Comparison of ENCODE assay signal across 8 mouse cellular contexts in genomic region chr15:83036900-83037519, GRCm38 (mm10). TPM values are rescaled to one million over a fixed set of nuclear protein-coding genes. Genes with fewer than 3 reads are reported as not detected.
A peak's percentile ranks its signal among the peaks of the same experiment; 100 is the strongest.
DNase-seq lines count a peak whose midpoint lies in the region; ATAC-seq and TF ChIP-seq lines count a peak whose summit lies in the region.

No protein-coding gene starts in this region.

- no peak overlapping the region for H3K4me2 ChIP-seq in lung, embryonic 16.5 days (ENCODE audit: low read depth, low read length)
- no peak overlapping the region for H3K4me2 ChIP-seq in lung, postnatal 0 days (replicated peaks; ENCODE audit: low read depth, low read length)
- H3K4me2 ChIP-seq in forebrain, embryonic 16.5 days (ENCODE audit: low read length): no peak overlapping the region

- no peak for TF ChIP-seq CTCF in lung, postnatal 0 days (IDR thresholded peaks at IDR 0.05)

- H3K4me1 ChIP-seq in lung, embryonic 16.5 days (replicated peaks; ENCODE audit: control insufficient read depth, insufficient read depth, low read length): peaks cover 33% of the 10 kb centered on the region
- peaks cover 3% of the 10 kb centered on the region; the same call in 1 of the 2 replicates for H3K4me1 ChIP-seq in lung, postnatal 0 days (ENCODE audit: insufficient read depth, low read depth, low read length)
- H3K4me1 ChIP-seq in forebrain, embryonic 16.5 days (replicated peaks; ENCODE audit: control insufficient read depth, insufficient read depth, low read length): peaks cover 48% of the 10 kb centered on the region

- no peak overlapping the region for H3K9ac ChIP-seq in lung, embryonic 16.5 days (ENCODE audit: low read length)
- H3K9ac ChIP-seq in lung, postnatal 0 days (replicated peaks; ENCODE audit: low read depth): no peak overlapping the region
- no peak overlapping the region for H3K9ac ChIP-seq in forebrain, embryonic 16.5 days (replicated peaks; ENCODE audit: low read depth, low read length)

- TF ChIP-seq EP300 in lung, postnatal 0 days (IDR thresholded peaks at IDR 0.05): no peak

- peaks cover 9% of the 10 kb centered on the region; the same call in 1 of the 2 replicates for H3K27me3 ChIP-seq in lung, embryonic 16.5 days (ENCODE audit: control insufficient read depth, insufficient read depth, low read depth, low read length)
- H3K27me3 ChIP-seq in lung, postnatal 0 days (replicated peaks; ENCODE audit: insufficient read depth, low read length): no peaks in the 10 kb centered on the region
- no peaks in the 10 kb centered on the region for H3K27me3 ChIP-seq in forebrain, embryonic 16.5 days (replicated peaks; ENCODE audit: control insufficient read depth, insufficient read depth, low read length)

- H3K9me3 ChIP-seq in lung, embryonic 16.5 days (ENCODE audit: control insufficient read depth, low read length): no peaks in the 10 kb centered on the region
- H3K9me3 ChIP-seq in lung, postnatal 0 days (ENCODE audit: low read length): no peaks in the 10 kb centered on the region
- H3K9me3 ChIP-seq in forebrain, embryonic 16.5 days (ENCODE audit: control insufficient read depth, low read length): no peaks in the 10 kb centered on the region

- no peak overlapping the region for H3K27ac ChIP-seq in lung, embryonic 16.5 days (ENCODE audit: low read length)
- H3K27ac ChIP-seq in lung, postnatal 0 days (ENCODE audit: low read length): no peak overlapping the region
- H3K27ac ChIP-seq in forebrain, embryonic 16.5 days (ENCODE audit: low read length): no peak overlapping the region

- 62% methylated on average over 14 of the region's 14 CpGs for WGBS in lung, embryonic 16.5 days
- WGBS in lung, postnatal 0 days: 62% methylated on average over 14 of the region's 14 CpGs
- WGBS in forebrain, embryonic 16.5 days: 54% methylated on average over 14 of the region's 14 CpGs

- peak; percentile 34; the same call in 1 of the 2 replicates for ATAC-seq in lung, embryonic 16.5 days (ENCODE audit: low read depth)
- no peak for ATAC-seq in lung, postnatal 0 days
- ATAC-seq in forebrain, embryonic 16.5 days: peak; percentile 26; the same call in 1 of the 2 replicates
- ATAC-seq in megakaryocyte progenitor cell, adult 5-6 weeks (replicated peaks; ENCODE audit: poor library complexity): peak; percentile 13
- no peak for ATAC-seq in activated CD4-positive, CD25-positive, alpha-beta regulatory T cell, adult 4 months

- no peaks in the 10 kb centered on the region for H3K36me3 ChIP-seq in lung, embryonic 16.5 days (ENCODE audit: control insufficient read depth, insufficient read depth, low read length)
- no peaks in the 10 kb centered on the region for H3K36me3 ChIP-seq in lung, postnatal 0 days (ENCODE audit: insufficient read depth, low read length)
- H3K36me3 ChIP-seq in forebrain, embryonic 16.5 days (ENCODE audit: control insufficient read depth, insufficient read depth): no peaks in the 10 kb centered on the region

- DNase-seq in adrenal gland, adult (ENCODE audit: inconsistent age in 2 of 2, low spot score in 1 of 2): peak; percentile 66 to 84
- DNase-seq in adrenal gland, postnatal 4 days (ENCODE audit: low spot score in 2 of 2): no peak
- DNase-seq in lung, postnatal 0 days (ENCODE audit: low spot score): no peak
- DNase-seq in adipocyte (ENCODE audit: low spot score): no peak

- no peak overlapping the region for H3K4me3 ChIP-seq in lung, embryonic 16.5 days (ENCODE audit: low read length)
- no peak overlapping the region for H3K4me3 ChIP-seq in lung, postnatal 0 days (ENCODE audit: low read depth, low read length)
- no peak overlapping the region for H3K4me3 ChIP-seq in forebrain, embryonic 16.5 days (replicated peaks; ENCODE audit: low read length)

RNA-seq across cellular contexts. Expression of gene Nfam1, which starts 3.9 kb away (rescaled TPM):
- total RNA-seq in adrenal gland, postnatal 4 days (2021): 1 to 10 TPM; 3.2 to 4.7 TPM
- 4.3 and 4.7 TPM in 2 replicates for polyA plus RNA-seq in lung, embryonic 16.5 days (2015; fragmentation: Nextera tagmentation; extraction: Ambion mirVana)
- 6.3 and 6.5 TPM in 2 replicates for polyA plus RNA-seq in lung, postnatal 0 days (2015; fragmentation: Nextera tagmentation; extraction: Ambion mirVana)
- 1.5 and 1.7 TPM in 2 replicates for polyA plus RNA-seq in forebrain, embryonic 16.5 days (2015; fragmentation: Nextera tagmentation; extraction: Ambion mirVana)
- total RNA-seq in megakaryocyte progenitor cell, adult 5-6 weeks (2015): 40.9 and 43.6 TPM in 2 replicates
- total RNA-seq in megakaryocyte progenitor cell, adult 5-6 weeks (2017): 45.3 and 53.5 TPM in 2 replicates
- polyA plus RNA-seq in activated CD4-positive, CD25-positive, alpha-beta regulatory T cell, adult 4 months (2017; shearing (Covaris generic)): under 1 TPM; 0.04 to 0.97 TPM

RNA-seq across cellular contexts. Expression of gene Tcf20, which starts 49.3 kb away (rescaled TPM):
- total RNA-seq in adrenal gland, postnatal 4 days (2021): 10 to 100 TPM; 85.4 to 98.1 TPM
- 7.2 and 7.3 TPM in 2 replicates for polyA plus RNA-seq in lung, embryonic 16.5 days (2015; fragmentation: Nextera tagmentation; extraction: Ambion mirVana)
- 6.1 and 7.3 TPM in 2 replicates for polyA plus RNA-seq in lung, postnatal 0 days (2015; fragmentation: Nextera tagmentation; extraction: Ambion mirVana)
- 18.3 and 18.6 TPM in 2 replicates for polyA plus RNA-seq in forebrain, embryonic 16.5 days (2015; fragmentation: Nextera tagmentation; extraction: Ambion mirVana)
- total RNA-seq in megakaryocyte progenitor cell, adult 5-6 weeks (2015): 45.1 and 48.5 TPM in 2 replicates
- 76.8 and 83.1 TPM in 2 replicates for total RNA-seq in megakaryocyte progenitor cell, adult 5-6 weeks (2017)
- 10 to 100 TPM; 12.2 to 16.0 TPM for polyA plus RNA-seq in activated CD4-positive, CD25-positive, alpha-beta regulatory T cell, adult 4 months (2017; shearing (Covaris generic))

RNA-seq across cellular contexts. Expression of gene Serhl, which starts 52.3 kb away (rescaled TPM):
- 10 to 100 TPM; 71.4 to 76.7 TPM for total RNA-seq in adrenal gland, postnatal 4 days (2021)
- 69.4 and 70.8 TPM in 2 replicates for polyA plus RNA-seq in lung, embryonic 16.5 days (2015; fragmentation: Nextera tagmentation; extraction: Ambion mirVana)
- polyA plus RNA-seq in lung, postnatal 0 days (2015; fragmentation: Nextera tagmentation; extraction: Ambion mirVana): 50.9 and 53.9 TPM in 2 replicates
- polyA plus RNA-seq in forebrain, embryonic 16.5 days (2015; fragmentation: Nextera tagmentation; extraction: Ambion mirVana): 24.6 and 30.2 TPM in 2 replicates
- total RNA-seq in megakaryocyte progenitor cell, adult 5-6 weeks (2015): 36.7 and 56.1 TPM in 2 replicates
- 37.9 and 40.8 TPM in 2 replicates for total RNA-seq in megakaryocyte progenitor cell, adult 5-6 weeks (2017)
- 10 to 100 TPM; 79.0 to 82.8 TPM for polyA plus RNA-seq in activated CD4-positive, CD25-positive, alpha-beta regulatory T cell, adult 4 months (2017; shearing (Covaris generic))

Comparison
In these comparisons a context has a peak if more than half of its experiments do, and no peak if none do; other contexts are left out.
1. DNase-seq: peak in adrenal gland, adult (2 of 2); none in adrenal gland, postnatal 4 days (0 of 2), lung, postnatal 0 days (single experiment) and adipocyte (single experiment).
2. ATAC-seq: peak in lung, embryonic 16.5 days (single experiment), forebrain, embryonic 16.5 days (single experiment) and megakaryocyte progenitor cell, adult 5-6 weeks (single experiment); none in lung, postnatal 0 days (single experiment) and activated CD4-positive, CD25-positive, alpha-beta regulatory T cell, adult 4 months (single experiment).